Mouse (Mus musculus): ENCODE data around the gene Drd5. TPM values are rescaled to one million over a fixed set of nuclear protein-coding genes. Genes with fewer than 3 reads are reported as not detected.

Drd5 gene
- total RNA-seq, 2 experiments from 2014 or later: 13.8 to 16.5 TPM

DNA sequence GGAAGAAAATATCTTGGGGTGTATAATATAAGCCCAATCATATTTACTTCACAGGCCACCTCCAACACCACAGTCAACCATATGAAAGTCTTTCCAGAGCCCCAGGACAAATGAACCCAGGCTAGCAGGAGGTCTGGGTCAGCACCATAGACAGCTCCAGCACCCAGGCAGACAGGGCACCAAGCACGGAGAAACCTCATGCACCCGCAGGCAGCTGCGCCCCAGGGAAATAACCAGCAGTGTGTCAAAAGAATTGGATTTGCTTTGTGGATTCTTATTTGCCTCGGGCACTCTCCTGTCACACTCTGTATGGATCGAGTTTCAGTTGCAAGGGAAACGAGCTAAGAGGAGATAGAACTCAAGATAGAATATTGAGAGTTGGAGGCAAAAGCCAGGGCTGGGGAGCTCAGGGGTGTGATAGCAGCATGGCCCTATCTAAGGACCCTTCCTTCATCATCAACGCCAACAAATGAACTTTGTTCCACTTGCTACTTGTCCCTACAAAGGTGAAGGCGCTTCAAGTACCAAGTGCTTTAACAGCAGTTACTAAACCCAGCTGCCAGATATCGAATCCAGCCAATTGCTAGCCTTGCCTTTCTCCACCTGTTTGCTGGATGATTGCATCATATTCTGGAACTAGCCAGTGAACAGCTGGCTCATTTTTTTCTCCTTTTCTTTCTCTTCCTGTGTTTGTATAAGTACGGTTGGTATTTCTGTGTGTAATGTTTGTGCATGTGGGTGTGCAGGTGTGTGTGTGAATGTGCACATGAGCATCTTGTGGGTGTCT lies 27.7 kb downstream of the Drd5 start:
- no peak for DNase-seq (ENCODE audit: extremely low spot score in 1 of 2, low spot score in 1 of 2)

DNA sequence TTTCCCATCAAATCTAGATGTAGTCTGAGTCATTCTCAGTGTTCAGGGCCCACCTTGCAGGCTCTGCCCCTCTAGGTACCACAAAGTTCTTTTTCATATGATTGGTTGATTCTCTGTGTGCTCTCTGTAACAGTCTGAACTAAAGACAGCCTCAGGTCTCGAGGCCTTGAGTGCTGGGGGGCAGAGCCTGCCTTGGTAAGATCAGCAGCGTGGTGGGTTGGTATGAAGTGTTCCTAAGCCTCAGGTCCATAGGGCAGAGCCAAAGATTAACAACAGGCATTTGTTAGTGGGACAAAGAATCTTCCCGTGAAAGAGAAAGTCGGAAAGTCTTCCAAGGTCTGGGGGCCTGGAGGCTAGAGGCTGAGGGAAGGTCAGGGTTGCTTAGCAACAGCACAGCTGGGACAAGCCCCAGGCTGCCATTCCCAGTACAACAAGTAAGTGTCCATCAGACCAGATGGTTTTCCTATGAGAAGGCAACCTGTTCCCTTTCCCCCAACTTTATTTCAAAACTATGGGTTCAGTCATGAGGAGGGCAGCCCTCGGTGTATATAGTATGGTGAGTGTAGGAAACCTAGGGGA lies 31.3 kb downstream of the Drd5 start:
- DNase-seq (ENCODE audit: extremely low spot score in 1 of 2, low spot score in 1 of 2): no peak

GRCm38 (mm10) chr5:38356927-38357326 lies 37.8 kb downstream of the Drd5 start:
- no peak for DNase-seq (ENCODE audit: extremely low spot score in 1 of 2, low spot score in 1 of 2)

DNA sequence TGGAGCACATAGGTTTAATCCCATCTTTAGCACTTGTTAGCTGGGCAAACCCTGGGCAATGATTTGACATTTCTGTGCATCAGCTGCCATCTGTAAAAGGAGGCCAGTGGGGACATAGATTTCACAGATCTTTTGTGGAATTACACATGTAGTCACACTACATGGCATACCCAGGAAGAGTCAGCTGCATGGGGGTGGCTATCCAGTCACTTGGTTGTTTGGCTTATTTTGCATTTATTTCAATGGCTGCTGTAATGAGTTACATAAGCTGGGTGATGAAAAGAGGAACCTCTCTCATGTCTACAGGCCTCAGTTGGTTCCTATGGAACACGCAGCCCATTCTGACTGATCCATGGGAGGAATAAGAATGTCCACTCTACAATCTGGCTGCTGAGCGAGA lies 40.5 kb downstream of the Drd5 start:
- DNase-seq (ENCODE audit: extremely low spot score in 1 of 2, low spot score in 1 of 2): no peak

- no peak for DNase-seq (ENCODE audit: extremely low spot score in 1 of 2, low spot score in 1 of 2)
Measured at GRCm38 (mm10) chr5:38364396-38364795, 45.2 kb downstream of the Drd5 start.

DNA sequence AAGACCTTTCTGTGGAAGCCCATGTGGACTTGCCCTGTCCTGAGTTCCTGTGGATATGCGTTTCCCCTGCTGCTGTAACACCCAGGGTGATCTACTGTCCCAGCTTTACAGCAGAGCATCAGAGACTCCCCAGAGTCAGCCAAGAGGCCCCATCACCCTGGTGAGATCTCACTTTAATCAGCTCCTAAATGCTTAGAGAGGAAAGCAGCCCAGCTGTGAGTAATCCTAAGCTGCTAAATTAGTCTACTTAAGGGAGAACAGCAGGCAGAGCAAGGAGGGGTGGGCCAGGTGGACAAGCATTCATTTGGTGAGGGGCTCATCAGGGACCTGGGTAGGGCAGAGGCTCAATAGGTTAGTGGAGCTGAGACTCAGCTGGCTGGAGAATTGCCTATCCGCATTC lies 46.4 kb downstream of the Drd5 start:
- no peak for DNase-seq (ENCODE audit: extremely low spot score in 1 of 2, low spot score in 1 of 2)

GRCm38 (mm10) chr5:38366650-38367470 lies 47.7 kb downstream of the Drd5 start:
- DNase-seq (ENCODE audit: extremely low spot score in 1 of 2, low spot score in 1 of 2): no peak

GRCm38 (mm10) chr5:38371308-38371707 lies 52.1 kb downstream of the Drd5 start:
- no peak for DNase-seq (ENCODE audit: extremely low spot score in 1 of 2, low spot score in 1 of 2)

Other genes with a start within 250 kb of the Drd5 start
- gene Nsg1, start 159.5 kb upstream of the Drd5 start, total RNA-seq (2021): 100 to 1,000 TPM; 455 to 474 TPM
- 10 to 100 TPM; 16.5 to 20.9 TPM for gene Zbtb49, start 98.9 kb upstream of the Drd5 start, total RNA-seq (2021)
- gene Lyar, start 98.9 kb upstream of the Drd5 start, total RNA-seq (2021): 10 to 100 TPM; 12.0 to 14.8 TPM
- gene Tmem128, start 59.2 kb upstream of the Drd5 start, total RNA-seq (2021): 10 to 100 TPM; 33.0 to 36.7 TPM
- not detected for gene Otop1, start 43.4 kb upstream of the Drd5 start, total RNA-seq (2021)
- gene Slc2a9, start 183.8 kb downstream of the Drd5 start, total RNA-seq (2021): 1 to 10 TPM; 1.8 to 1.9 TPM
- 100 to 1,000 TPM; 217 TPM for gene Wdr1, start 243.9 kb downstream of the Drd5 start, total RNA-seq (2021)